Mouse (Mus musculus): ENCODE data around the gene Tbc1d24. TPM values are rescaled to one million over a fixed set of nuclear protein-coding genes. Genes with fewer than 3 reads are reported as not detected.
A peak's percentile ranks its signal among the peaks of the same experiment; 100 is the strongest.

The Tbc1d24 gene
- 10 to 100 TPM; 70.4 to 74.8 TPM for total RNA-seq (2021)

DNA sequence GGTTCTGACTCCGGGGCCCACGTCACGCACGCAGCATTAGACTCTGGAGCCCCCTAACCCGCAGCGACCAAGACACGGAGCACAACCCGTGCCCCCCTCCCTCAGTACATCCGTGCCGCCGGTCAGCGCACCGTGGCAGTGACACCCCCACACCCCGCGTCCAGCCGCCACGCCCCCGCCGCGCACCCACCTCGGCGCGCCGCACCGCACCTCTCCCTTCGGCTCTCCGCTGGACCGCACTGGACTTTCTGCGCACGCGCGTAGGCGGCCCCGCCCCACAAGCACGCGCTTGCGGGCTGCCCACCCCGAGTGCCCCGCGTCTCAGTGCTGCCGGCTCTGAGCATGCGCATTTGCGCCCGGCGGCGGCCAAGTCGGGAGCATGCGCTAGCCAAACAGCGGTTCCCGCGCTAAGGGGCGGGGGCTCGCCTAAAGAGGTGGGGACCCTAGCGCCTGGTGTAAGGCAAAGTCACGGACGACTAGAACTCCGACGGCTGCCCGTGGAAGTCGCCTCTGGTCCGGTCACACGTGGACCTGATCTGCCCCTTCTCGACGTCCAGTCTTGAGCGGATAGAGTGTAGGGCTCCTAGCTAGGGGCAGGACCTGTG is at the start of gene Tbc1d24:
Tbc1d24 (minus strand) TSS at position 279 of the 605 bp plus-strand sequence.
- DNase-seq (ENCODE audit: extremely low spot score in 1 of 2, low spot score in 2 of 2), result peak; percentile 93 to 97
- intact Hi-C loops (cut with DNase I), result loop anchor here (5.0 kb wide), 1 partner anchor 33 kb away; no protein-coding TSS in a partner anchor

DNA sequence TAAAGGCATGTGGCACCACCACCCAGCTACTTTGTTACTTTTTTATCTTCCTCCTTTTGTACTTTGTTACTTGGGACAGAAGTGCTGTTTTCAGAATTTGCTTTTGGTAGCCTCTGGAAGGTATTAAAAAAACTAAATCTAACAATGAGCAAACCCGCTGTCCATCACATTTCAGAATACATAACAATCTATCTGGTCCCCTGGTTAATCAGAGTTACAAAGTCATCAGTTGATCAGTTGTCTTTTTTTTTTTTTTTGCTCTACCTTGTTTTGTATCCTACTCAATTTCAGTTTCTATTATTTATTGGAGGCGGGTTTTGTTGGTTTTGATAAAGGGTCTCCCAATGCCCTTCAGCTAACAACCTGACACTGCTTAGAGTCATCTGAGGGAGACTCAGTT is 47.0 kb upstream of the Tbc1d24 start:
- intact Hi-C loops (cut with DNase I), result loop anchor here (5.0 kb wide), 1 partner anchor 80 kb away; no protein-coding TSS in a partner anchor

DNA sequence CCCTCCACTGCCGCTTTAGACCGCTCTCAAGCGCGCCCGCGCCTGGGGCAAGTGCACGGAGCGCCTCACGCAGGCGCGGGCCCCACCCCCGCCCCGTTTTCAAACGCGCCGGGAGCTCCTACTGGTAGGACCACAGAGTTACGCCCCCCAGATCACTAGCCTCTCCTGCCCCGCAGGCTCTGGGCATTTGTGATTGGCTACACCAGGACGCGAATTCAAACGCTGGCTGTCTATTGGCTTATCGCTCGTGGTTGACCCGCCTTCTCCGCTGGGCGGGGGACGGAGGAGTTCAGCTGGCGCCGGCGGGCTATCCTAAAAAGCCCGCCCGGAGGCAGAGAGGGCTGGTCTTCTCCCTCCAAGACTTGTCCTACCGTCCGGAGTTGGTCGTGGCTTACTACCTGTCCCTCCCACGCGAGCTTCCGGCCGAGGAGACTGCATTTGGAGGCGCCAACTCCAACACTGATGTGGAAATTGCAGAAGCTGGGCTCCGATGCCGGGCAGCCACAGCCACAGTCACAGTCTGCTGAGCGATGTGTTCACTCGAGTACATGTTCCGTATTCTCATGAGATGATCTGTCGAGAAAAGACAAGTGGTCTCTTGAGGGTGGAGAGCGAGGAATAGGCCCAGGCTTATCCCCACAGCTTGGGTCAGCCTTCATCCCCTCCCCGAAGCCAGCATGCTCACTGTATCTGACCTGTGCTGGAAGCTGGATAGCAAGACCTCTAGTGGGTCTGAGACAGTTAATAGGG is 46.1 kb upstream of the Tbc1d24 start, which contains the start of gene Ccnf:
Ccnf (minus strand) TSS at position 165 of the 750 bp plus-strand sequence.
- DNase-seq (ENCODE audit: extremely low spot score in 1 of 2, low spot score in 2 of 2), result peak; percentile 96 to 97
- intact Hi-C loops (cut with DNase I), result loop anchor here (5.0 kb wide), 1 partner anchor 79 kb away; no protein-coding TSS in a partner anchor

More for the DNA sequence above, 47.0 kb upstream of the Tbc1d24 start:
- no peak for DNase-seq (ENCODE audit: extremely low spot score in 1 of 2, low spot score in 2 of 2)

DNA sequence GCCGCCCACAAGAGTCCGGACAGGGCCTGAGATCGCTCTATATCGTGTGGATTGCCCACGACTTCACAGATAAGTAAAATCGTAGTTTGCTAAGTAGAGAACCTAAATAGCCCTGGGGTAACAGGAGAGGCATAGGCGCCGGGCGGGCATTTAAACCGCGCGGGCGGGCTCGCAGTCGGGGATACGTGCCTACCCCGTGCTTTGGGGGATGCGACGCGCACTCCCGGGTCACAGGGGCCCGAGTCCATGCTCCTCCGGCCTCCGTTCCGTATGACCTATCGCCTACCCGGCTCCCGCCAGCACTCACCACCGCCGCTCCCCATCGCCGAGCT is 45.6 kb upstream of the Tbc1d24 start:
- no peak for DNase-seq (ENCODE audit: extremely low spot score in 1 of 2, low spot score in 2 of 2)
- intact Hi-C loops (cut with DNase I), result loop anchor here (5.0 kb wide), 1 partner anchor 79 kb away; no protein-coding TSS in a partner anchor

DNA sequence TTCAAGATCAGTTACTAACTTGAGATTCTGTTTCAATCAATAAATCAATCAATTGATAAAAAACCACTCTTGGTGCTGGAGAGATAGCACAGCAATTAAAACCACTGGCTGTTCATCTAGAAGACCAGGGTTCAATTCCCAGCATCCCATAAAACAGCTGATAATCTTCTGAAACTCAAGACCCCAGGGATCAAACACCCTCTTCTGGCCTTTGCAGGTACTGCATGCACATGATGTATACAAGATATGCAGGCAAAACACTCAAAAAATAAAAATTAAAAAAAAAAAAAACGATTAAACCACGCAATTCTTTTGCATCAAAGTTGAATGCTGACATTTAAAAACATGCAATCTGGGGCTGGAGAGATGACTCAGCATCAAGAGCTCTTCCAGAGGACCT is 43.3 kb upstream of the Tbc1d24 start:
- no peak for DNase-seq (ENCODE audit: extremely low spot score in 1 of 2, low spot score in 2 of 2)
- intact Hi-C loops (cut with DNase I), result no loop called here

DNA sequence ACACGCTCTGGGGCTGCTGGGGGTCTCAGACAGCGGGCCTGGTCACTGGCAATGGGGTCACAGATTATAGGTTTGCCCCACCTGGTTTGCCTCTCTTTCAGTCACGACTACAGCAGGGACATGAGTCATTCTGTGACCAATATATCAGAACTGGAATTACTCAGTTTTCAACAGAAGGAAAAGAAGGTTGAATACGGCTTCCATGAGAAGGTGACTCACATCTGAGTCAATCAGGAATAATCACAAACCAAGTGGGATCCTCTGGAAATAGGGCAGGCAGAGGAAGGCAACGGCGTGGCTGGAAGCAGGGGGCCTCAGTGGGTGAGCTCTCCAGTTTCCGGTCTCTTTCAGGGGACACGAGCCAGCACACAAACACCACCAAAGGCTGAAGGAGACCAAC is 38.7 kb upstream of the Tbc1d24 start:
- no peak for DNase-seq (ENCODE audit: extremely low spot score in 1 of 2, low spot score in 2 of 2)
- intact Hi-C loops (cut with DNase I), result no loop called here

DNA sequence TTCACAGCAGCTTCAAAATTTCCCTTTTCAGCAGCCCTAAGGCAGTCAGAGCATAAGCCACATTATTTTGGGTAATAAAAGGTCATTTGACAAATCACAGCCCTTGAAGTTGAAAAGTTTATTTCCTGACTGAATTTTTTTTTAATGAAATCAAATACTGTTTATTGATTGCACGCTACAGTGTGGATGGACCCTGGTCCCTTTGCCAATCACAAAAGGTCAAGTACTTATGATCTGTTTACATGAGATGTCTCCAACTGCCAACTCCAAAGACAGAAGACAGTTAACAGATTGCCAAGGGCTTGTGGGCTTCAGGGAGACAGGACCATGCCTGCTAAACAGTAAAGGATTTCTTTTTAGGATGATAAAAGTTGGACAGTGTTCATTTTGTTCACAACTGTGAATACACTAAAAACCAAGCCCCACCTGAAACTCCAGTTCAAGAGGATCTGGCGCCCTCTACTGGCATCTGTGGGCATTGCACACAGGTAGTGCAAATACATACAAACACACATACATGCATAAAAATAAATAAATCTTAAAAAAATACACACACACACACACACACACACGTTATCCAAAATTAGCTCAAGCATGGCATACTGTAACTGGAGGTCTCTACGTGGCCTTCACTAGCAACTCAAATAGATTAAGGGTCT is 38.1 kb upstream of the Tbc1d24 start:
- no peak for DNase-seq (ENCODE audit: extremely low spot score in 1 of 2, low spot score in 2 of 2)
- intact Hi-C loops (cut with DNase I), result no loop called here

DNA sequence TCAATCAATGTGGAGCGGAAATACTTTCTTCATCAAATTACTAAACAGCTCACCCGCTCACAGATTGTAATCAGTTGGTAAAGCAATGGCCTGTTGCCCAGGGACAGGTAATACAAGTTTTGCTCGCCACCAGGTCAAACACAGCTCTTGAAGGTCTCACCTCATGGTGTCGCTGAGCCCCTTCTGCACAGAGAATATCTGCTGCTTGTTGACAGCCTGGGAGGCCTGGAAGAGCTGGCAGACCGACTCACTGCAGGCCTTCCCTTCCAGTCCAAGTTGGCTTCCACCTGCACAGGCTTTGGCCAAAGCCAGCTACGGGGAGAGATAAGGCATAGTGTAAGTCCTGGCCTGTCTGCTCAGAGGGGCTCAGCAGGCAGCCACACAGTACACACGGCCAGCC is 31.6 kb upstream of the Tbc1d24 start:
- intact Hi-C loops (cut with DNase I), result no loop called here

DNA sequence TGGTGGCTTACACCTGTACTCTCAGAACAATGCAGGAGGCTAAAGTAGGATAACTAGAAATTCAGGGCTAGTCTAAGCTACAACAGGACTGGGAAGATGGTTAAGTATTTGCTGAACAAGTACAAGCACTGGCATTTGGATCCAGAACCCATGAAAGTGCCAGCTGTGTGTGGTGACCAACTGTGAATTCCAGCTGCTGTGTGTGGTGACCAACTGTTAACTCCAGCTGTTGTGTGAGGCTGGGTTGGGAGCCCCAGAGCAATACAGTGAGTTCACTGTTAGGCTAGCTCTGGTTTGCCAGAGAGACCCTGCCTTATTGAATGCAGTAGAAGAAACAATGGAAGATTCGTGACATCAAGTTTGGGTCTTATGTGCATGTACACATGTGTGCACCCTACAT is 31.1 kb upstream of the Tbc1d24 start:
- intact Hi-C loops (cut with DNase I), result no loop called here
- no peak for DNase-seq (ENCODE audit: extremely low spot score in 1 of 2, low spot score in 2 of 2)

More for the DNA sequence above, 31.6 kb upstream of the Tbc1d24 start:
- no peak for DNase-seq (ENCODE audit: extremely low spot score in 1 of 2, low spot score in 2 of 2)

DNA sequence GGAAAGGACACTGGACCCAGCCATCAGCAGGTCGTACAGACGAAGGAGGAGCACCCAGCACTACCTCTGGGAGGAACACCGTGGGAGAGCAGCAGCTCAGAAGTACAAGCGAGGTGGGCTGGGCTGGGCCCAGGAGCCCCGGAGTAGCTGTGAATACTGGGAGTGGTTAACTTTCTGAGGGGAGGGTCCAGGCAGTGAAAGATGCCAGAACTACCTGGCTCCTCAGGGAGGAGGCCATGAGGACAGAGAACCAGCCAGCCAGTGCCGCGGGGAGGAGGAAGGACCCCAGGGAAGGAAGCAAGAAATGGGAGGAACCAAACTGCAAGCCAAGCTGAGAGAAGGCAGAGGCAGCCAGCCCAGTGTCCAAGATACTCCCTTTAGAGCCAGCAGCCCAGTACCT is 22.6 kb upstream of the Tbc1d24 start:
- intact Hi-C loops (cut with DNase I), result no loop called here
- DNase-seq (ENCODE audit: extremely low spot score in 1 of 2, low spot score in 2 of 2), result no peak

DNA sequence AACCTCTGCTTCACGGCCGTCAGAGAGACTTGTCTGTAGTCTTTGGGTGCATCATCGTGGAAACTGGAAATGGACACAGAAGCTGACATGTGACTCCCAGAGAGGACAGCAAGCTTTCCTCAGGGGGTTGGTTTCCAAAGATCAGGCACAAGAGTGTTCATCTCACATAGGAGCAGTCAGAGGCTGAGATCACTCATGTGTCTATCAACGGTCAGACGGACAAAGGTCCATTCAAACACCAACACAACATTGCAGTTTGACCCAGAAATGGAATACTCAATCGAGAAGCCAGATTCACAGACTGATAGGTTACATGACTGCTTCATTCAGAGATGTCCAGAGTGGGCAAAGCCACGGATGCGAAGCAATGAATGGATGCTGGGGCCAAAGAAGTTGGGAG is 21.4 kb upstream of the Tbc1d24 start:
- intact Hi-C loops (cut with DNase I), result no loop called here
- DNase-seq (ENCODE audit: extremely low spot score in 1 of 2, low spot score in 2 of 2), result no peak

DNA sequence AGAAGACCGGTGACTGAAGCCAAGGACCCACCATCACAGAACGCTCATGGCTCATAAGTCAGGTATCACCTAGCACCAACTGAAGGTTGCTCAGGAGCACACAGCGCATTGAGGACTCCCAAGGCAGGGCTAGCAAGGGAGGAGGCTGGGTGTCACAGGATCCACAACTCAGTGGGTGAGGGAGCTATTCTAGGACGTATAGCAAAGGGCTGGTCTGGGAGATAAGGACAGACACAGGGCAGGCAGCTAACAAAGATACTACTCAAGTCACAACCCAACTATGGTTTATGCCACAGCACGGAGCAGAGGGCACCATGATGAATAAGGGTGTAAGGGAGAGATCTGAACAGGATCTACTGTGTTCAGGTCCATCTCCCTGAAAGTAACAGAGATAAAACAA is 20.5 kb upstream of the Tbc1d24 start:
- no peak for DNase-seq (ENCODE audit: extremely low spot score in 1 of 2, low spot score in 2 of 2)
- intact Hi-C loops (cut with DNase I), result no loop called here

DNA sequence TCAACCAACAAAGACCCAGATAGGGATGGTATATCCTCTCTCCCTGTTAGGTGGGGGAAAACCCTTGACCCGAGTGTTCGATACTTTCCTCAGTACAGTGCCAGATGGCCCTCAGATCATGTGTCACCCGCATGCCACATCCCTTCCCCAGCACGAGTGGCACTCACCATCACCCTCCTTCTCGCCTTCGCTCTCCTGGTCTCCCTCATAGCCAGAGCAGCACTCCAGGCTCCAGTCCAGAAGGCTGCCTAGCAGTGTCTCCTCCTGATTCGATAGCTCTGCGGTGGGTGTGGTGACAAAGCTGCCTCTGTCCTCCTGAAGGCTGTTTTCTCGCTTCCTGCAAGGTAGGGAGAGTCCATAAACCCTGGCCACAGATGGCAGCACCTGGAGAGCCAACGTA is 19.4 kb upstream of the Tbc1d24 start:
- intact Hi-C loops (cut with DNase I), result no loop called here
- no peak for DNase-seq (ENCODE audit: extremely low spot score in 1 of 2, low spot score in 2 of 2)

DNA sequence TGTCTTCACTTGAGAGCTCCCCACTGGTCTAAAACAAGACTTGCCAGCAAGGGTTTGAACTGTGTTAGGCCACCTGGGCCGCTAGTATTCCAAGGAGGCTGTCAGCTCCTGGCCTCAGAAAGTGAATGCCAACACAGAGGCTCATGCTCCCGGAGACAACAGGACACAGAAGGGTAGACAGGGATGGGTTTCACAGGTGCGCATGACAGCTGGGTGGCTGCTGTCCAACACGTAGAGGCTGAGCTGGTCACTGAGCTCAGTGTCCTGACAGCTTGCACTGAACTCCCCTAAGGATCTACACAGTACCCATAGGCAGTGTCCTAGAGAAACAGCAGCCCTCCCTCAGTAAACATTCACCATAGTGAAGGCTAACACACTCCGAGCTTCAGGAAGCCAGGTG is 18.2 kb upstream of the Tbc1d24 start:
- DNase-seq (ENCODE audit: extremely low spot score in 1 of 2, low spot score in 2 of 2), result no peak
- intact Hi-C loops (cut with DNase I), result no loop called here

DNA sequence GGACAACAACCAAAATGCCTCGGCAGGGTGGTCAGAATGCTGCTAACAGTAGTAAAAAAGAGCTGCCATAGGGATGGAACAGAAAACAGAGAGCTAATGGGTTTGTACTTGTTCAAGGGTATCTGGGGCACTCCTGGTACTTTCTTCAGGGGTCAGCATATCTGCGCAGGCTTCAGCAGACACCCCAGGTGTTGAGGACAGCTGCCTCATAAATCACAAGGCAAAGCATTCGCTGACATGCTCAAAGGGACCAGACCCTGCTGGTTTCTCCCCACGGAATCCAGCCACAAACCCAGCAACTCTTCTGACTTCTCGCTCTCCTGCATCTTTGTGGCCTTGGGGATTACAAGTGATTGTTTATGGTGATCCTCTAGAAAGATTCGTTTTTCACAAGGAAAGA is 17.3 kb upstream of the Tbc1d24 start:
- DNase-seq (ENCODE audit: extremely low spot score in 1 of 2, low spot score in 2 of 2), result no peak
- intact Hi-C loops (cut with DNase I), result no loop called here

DNA sequence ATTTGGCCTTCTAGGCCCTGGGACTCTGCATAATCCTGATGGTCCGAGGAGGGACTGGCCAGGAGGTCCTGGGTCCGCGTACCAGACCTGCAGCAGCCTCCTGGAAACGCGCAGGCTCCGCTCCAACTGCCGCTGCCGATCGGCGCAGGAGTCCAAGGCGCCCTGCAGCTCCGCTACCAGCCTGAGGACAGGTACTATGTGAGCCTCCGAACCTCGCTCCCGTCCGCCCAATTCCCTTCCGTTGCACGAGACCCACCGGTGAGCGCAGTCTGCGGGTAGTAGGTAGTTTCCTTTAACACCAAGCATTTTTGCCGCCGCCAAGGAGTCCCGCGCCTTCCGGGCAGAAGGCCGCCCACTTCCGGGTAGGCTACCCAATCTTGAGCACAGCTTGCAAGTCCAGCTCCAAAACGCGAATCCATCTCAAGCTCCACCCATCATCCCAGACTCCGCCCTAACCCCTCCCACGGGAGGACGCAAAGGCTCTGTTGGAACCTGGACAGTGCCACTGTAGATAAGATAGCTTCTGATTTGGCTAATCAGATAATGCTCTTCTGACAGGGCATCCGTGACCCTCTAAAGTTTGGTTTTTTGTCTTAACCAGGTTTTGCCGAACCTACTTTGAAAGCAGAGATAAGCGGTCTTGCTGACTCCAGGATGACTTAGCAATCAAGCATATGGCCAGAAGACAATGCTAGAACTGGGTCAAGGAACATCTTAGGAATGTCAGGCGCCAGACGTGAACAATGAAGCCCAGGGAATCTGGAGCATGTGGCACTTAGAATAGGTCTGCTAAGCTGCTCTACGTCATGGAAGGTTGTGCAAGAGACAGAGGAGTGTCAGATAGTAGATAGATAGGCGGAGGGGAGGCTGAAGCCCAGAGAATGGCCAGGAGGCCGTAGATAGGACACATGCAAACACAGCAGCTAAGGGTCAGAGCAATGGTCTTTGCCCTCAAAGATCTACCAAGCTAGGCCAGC is 15.4 kb upstream of the Tbc1d24 start, which contains the start of gene Tedc2:
Tedc2 (minus strand) TSS at position 417 of the 977 bp plus-strand sequence.
- peak; percentile 90 to 94 for DNase-seq (ENCODE audit: extremely low spot score in 1 of 2, low spot score in 2 of 2)
- intact Hi-C loops (cut with DNase I), result no loop called here

DNA sequence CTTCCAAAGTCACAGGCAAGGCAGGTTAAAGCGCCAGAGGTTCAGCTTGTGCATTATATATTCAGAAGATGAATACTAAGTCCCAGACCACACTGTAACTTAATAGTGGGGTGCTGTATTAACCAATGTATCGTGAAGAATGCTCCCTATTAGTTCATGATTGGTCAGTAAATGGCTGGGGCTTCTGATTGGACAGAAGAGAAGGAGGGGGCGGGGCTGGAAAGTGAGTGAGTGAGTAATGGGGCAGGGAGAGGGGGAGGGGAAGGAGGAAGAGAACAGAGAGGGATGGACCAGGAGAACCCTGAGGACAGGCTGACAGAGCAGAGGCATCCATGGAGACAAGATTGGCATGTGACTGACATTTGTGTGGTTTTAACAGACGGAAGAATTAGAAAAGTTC is 11.5 kb upstream of the Tbc1d24 start:
- no peak for DNase-seq (ENCODE audit: extremely low spot score in 1 of 2, low spot score in 2 of 2)
- intact Hi-C loops (cut with DNase I), result no loop called here

DNA sequence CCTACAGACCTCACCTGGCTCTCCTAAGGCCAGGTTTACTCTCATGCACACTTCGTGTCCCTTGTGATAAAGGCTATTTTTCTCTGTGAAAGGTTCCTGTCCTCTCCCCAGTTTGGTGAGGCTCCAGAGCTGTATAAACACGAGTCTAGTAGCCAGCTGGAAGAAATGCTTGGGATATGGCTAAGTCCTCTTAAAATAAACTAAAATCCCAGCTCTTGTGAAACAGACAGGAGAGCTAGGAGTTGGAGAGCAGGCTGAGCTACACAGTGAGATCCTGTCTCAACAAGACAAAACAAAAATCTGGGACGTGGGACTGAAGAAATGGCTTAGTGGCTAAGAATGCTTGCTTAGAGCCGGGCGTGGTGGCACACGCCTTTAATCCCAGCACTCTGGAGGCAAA is 7.8 kb upstream of the Tbc1d24 start:
- DNase-seq (ENCODE audit: extremely low spot score in 1 of 2, low spot score in 2 of 2), result no peak
- intact Hi-C loops (cut with DNase I), result no loop called here

All from left cerebral cortex, postnatal 10 days (tissue).